Mouse (Mus musculus) heart, embryonic 11.5 days (tissue): ENCODE data around the gene Fancc. TPM values are rescaled to one million over a fixed set of nuclear protein-coding genes. Genes with fewer than 3 reads are reported as not detected.

Experiments
- ATAC-seq: fragments of 200-750 bp; cut with Nextera tagmentation; replicated peaks from 2 replicates; pipeline ENCODE4 v1.8.0; 2017; ENCODE audit warnings: moderate library complexity; ENCODE audit not compliant: insufficient number of reproducible peaks, low FRiP score, low TSS enrichment
- H3K27ac ChIP-seq: fragments of 300-500 bp; sonication (generic); 2 replicates; pipeline ENCODE4 v1.5.1; 2014; ENCODE audit warnings: mild to moderate bottlenecking, low read depth, low read length
- H3K27me3 ChIP-seq: fragments of 300-500 bp; sonication (generic); 2 replicates; pipeline ENCODE4 v1.6.1; 2014; ENCODE audit warnings: mild to moderate bottlenecking, low read length, mixed read lengths; ENCODE audit not compliant: control insufficient read depth, insufficient read depth
- H3K36me3 ChIP-seq: fragments of 300-500 bp; sonication (generic); 2 replicates; pipeline ENCODE4 v1.6.1; 2014; ENCODE audit warnings: mild to moderate bottlenecking, low read length, moderate library complexity, mixed read lengths; ENCODE audit not compliant: control insufficient read depth, insufficient read depth
- H3K4me1 ChIP-seq: fragments of 300-500 bp; sonication (generic); 2 replicates; pipeline ENCODE4 v1.6.1; 2014; ENCODE audit warnings: low read length; ENCODE audit not compliant: control insufficient read depth, insufficient read depth
- H3K4me2 ChIP-seq: fragments of 300-500 bp; sonication (generic); 2 replicates; pipeline ENCODE4 v1.6.1; 2014; ENCODE audit warnings: mild to moderate bottlenecking, moderate library complexity
- H3K4me3 ChIP-seq: fragments of 300-500 bp; sonication (generic); 2 replicates; pipeline ENCODE4 v1.5.1; 2014; ENCODE audit warnings: low read depth, low read length
- H3K9ac ChIP-seq: fragments of 300-500 bp; sonication (generic); 2 replicates; pipeline ENCODE4 v1.6.1; 2014; ENCODE audit warnings: mild to moderate bottlenecking, low read depth, low read length, moderate library complexity
- H3K9me3 ChIP-seq: fragments of 300-500 bp; sonication (generic); replicated peaks from 2 replicates; pipeline ENCODE4 v1.6.1; 2016; ENCODE audit warnings: low read length; ENCODE audit not compliant: control insufficient read depth
- WGBS: fragments of 180-500 bp; shearing (Covaris S2); extraction: QIAGEN DNeasy Blood & Tissue Kit; methylation state at CpG from one replicate; pipeline ENCODE4 v1.1.7; 2014; ENCODE audit not compliant: insufficient replicate concordance; 5-methylcytosine and 5-hydroxymethylcytosine counted together
- polyA plus RNA-seq: library from polyadenylated mRNA; unstranded; fragments of >200 nt; fragmentation: Nextera tagmentation; extraction: Ambion mirVana; gene quantifications from 2 replicates; pipeline ENCODE4 v1.2.1, GENCODE M21; 2014

Gene Fancc
- polyA plus RNA-seq, 1 experiment from 2014 or later = 12.3 TPM

DNA sequence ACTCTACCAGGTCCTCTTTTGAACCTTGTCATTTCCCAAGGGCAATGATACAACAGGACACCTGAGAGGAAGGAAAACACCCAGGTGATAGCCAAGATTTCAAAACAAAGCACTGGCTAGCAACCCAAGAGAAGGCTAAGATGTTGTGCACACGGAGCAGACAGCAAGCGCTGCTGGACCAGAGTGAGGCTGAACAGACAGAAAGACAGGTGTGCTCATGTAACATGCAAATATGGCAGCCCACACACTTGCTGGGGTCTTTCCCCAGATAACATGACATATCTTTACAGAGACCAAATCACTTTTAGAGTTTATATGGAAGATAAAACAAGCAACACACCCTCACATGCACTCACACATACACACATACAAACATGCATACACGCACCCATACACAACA lies 152.6 kb downstream of the Fancc start:
- H3K27ac ChIP-seq = no peak overlapping the region
- no peaks in the 10 kb centered on the region for H3K9me3 ChIP-seq
- no peak overlapping the region for H3K9ac ChIP-seq
- no peak overlapping the region for H3K4me3 ChIP-seq
- ATAC-seq = no peak
- 91% methylated on average over 3 of the region's 3 CpGs for WGBS
- no peaks in the 10 kb centered on the region for H3K36me3 ChIP-seq
- H3K4me2 ChIP-seq = no peak overlapping the region
- no peaks in the 10 kb centered on the region for H3K27me3 ChIP-seq
- H3K4me1 ChIP-seq = no peaks in the 10 kb centered on the region

DNA sequence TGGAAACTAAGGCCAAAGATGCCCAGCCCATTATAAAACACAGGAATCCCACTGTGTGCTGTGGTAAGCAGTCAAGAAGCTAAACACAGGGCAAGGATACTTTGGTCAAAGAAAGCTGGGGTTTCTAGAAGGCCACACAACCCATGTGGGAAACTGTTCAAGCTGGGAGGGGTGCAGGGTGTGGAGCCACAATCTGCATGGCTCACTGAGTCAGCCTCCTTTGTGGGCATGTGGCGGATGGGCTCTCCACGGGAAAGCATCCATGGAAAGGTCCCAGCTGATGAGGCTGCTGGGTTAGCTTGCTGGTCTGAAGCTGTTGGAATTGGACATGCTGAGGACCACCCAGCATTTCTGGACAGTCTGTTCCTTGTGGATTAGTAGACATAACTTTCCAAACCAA lies 154.3 kb downstream of the Fancc start:
- H3K27me3 ChIP-seq = no peaks in the 10 kb centered on the region
- no peak overlapping the region for H3K9ac ChIP-seq
- no peaks in the 10 kb centered on the region for H3K36me3 ChIP-seq
- H3K9me3 ChIP-seq = no peaks in the 10 kb centered on the region
- H3K27ac ChIP-seq = no peak overlapping the region
- WGBS = 90% methylated on average over 2 of the region's 2 CpGs
- no peaks in the 10 kb centered on the region for H3K4me1 ChIP-seq
- ATAC-seq = no peak
- no peak overlapping the region for H3K4me3 ChIP-seq
- H3K4me2 ChIP-seq = no peak overlapping the region

- H3K27ac ChIP-seq = no peak overlapping the region
- ATAC-seq = no peak
Measured at GRCm38 (mm10) chr13:63339946-63340345, 157.1 kb downstream of the Fancc start.

GRCm38 (mm10) chr13:63337239-63337960 lies 159.7 kb downstream of the Fancc start:
- Histone ChIP-seq H3K36me3 (no peaks in the 10 kb centered on the region), H3K9me3 (no peaks in the 10 kb centered on the region), H3K4me1 (no peaks in the 10 kb centered on the region), H3K9ac (no peak overlapping the region), H3K4me3 (no peak overlapping the region), H3K27me3 (no peaks in the 10 kb centered on the region), H3K4me2 (no peak overlapping the region), H3K27ac (no peak overlapping the region)
- no peak for ATAC-seq
- WGBS = 67% methylated on average over 8 of the region's 8 CpGs

More at GRCm38 (mm10) chr13:63339946-63340345, 157.1 kb downstream of the Fancc start:
- H3K4me3 ChIP-seq = no peak overlapping the region
- no peaks in the 10 kb centered on the region for H3K36me3 ChIP-seq
- H3K4me1 ChIP-seq = no peaks in the 10 kb centered on the region
- no peak overlapping the region for H3K4me2 ChIP-seq
- 78% methylated on average over 4 of the region's 4 CpGs for WGBS
- H3K27me3 ChIP-seq = no peaks in the 10 kb centered on the region
- no peak overlapping the region for H3K9ac ChIP-seq
- no peaks in the 10 kb centered on the region for H3K9me3 ChIP-seq

DNA sequence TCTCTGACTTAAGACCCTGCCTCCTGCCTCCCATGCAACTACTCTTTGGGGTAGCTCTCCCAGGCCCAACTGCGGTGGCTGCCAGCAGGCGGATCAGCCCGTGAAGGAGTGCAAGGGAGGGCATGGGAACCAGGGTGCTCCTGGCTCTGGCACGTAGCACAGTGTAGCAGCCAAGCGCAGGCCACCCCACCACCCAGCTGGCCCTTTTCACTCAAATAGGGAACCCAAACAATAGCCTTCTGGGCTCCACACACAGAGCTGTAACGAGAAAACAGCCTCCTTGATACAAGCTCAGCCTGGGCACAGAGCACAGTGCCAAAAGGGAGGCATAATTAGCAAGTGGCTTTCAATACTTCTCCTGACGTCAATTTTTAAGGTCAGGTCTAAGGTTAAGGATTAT lies 160.7 kb downstream of the Fancc start:
- no peak overlapping the region for H3K27ac ChIP-seq
- no peak overlapping the region for H3K4me3 ChIP-seq
- no peak overlapping the region for H3K9ac ChIP-seq
- WGBS = 68% methylated on average over 7 of the region's 7 CpGs
- ATAC-seq = no peak
- no peaks in the 10 kb centered on the region for H3K4me1 ChIP-seq
- H3K27me3 ChIP-seq = no peaks in the 10 kb centered on the region
- no peaks in the 10 kb centered on the region for H3K36me3 ChIP-seq
- no peaks in the 10 kb centered on the region for H3K9me3 ChIP-seq
- no peak overlapping the region for H3K4me2 ChIP-seq

DNA sequence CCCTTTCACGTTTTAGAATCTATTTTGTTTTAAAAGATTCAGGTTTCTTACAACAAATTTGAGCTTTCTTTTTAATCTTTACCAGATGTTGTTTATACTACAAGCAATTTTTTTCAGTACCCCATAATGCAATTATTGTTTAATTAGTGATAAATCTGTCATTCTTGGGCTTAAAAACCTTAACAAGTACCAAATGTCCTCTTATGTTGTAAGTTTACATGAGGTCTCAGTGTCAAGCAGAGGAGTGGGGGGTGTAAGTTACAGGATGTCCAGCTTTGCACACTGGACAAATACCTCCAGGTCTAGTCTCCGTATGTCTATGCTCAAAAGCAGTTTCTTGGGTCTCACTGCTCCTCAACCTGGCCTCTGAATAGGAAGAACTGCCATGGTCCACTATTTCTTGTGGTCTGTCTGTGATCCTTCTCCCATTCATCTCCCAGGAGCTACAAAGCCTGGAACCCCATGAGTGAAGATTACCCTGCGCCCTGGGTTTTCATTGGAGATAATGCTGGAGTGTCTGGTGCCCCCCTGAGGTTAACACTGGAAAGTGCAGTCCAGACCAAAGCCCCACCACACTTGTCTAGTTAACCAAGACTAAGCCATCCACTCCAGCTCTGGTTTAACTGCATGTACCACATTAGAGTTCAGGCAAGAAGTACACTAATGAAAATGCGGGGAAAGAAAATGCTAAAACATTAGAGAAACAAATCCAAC lies 161.5 kb downstream of the Fancc start:
- H3K36me3 ChIP-seq = no peaks in the 10 kb centered on the region
- H3K4me2 ChIP-seq = no peak overlapping the region
- no peaks in the 10 kb centered on the region for H3K4me1 ChIP-seq
- H3K27me3 ChIP-seq = no peaks in the 10 kb centered on the region
- no peak overlapping the region for H3K9ac ChIP-seq
- no peaks in the 10 kb centered on the region for H3K9me3 ChIP-seq
- H3K4me3 ChIP-seq = no peak overlapping the region
- WGBS = 59% methylated on average over 4 of the region's 4 CpGs
- no peak for ATAC-seq
- no peak overlapping the region for H3K27ac ChIP-seq

DNA sequence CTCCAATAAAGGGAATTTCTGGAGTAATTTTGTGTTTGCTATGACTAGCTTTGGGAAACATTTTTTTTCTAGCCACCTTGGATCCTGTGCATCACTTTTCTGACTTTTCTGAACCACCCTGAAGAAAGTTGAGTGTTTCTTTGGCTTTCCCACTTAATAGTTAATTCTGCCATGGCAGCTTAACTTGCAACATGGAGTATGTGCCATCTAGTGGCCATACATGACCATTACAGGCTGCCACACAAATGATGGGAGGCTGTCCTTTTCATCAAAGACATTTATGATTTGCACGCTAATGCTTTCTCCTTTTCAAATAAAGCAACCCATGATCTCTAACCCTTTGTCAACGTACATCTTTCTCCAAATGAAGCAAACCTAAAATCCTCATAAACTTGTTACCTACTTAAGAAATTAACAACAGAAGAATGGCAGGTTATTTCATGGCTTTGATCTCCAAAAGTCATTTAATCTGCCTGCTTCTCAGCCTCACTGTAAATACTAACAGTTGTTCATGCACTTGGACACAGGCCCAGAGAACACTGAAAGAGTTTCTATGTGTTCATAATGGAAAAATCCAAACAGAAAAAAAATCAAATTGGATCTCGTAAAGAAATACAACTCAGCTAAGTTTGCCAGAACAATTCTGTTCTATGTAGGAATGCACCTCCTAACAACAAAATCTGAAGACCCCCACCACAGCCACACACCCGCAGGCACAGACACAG lies 164.3 kb downstream of the Fancc start:
- Histone ChIP-seq H3K36me3 (no peaks in the 10 kb centered on the region), H3K27ac (no peak overlapping the region), H3K9ac (no peak overlapping the region), H3K4me2 (no peak overlapping the region), H3K27me3 (no peaks in the 10 kb centered on the region), H3K4me1 (0 out of 2 replicates have a peak, but pooled peaks cover 3% of the 10 kb centered on the region), H3K9me3 (no peaks in the 10 kb centered on the region), H3K4me3 (no peak overlapping the region)
- 45% methylated on average over 4 of the region's 4 CpGs for WGBS
- ATAC-seq = no peak

- Histone ChIP-seq H3K9me3 (no peaks in the 10 kb centered on the region), H3K4me2 (no peak overlapping the region), H3K9ac (no peak overlapping the region), H3K4me3 (no peak overlapping the region), H3K4me1 (0 out of 2 replicates have a peak, but pooled peaks cover 3% of the 10 kb centered on the region), H3K27ac (no peak overlapping the region), H3K27me3 (no peaks in the 10 kb centered on the region), H3K36me3 (no peaks in the 10 kb centered on the region)
- no peak for ATAC-seq
- WGBS = 42% methylated on average over 4 of the region's 4 CpGs
Measured at GRCm38 (mm10) chr13:63331379-63331778, 165.7 kb downstream of the Fancc start.
